Mouse (Mus musculus): ENCODE measurements around the gene Slc1a3. TPM values are rescaled to one million over a fixed set of nuclear protein-coding genes. Genes with fewer than 3 reads are reported as not detected.
"Not testable (repeated sequence)": the region's sequence is repeated elsewhere in the genome, so short reads cannot be mapped to it uniquely, and the experiment has no call there.

The Slc1a3 gene
- polyA plus RNA-seq, 1 experiment from 2014 or later: 123 TPM

GRCm38 (mm10) chr15:8697976-8698375 lies 12.6 kb downstream of the Slc1a3 start:
- no peaks in the 10 kb centered on the region for H3K9me3 ChIP-seq
- 24% methylated on average over 3 of the region's 3 CpGs for WGBS
- no peak overlapping the region for H3K4me3 ChIP-seq
- ATAC-seq (replicated peaks): no peak
- H3K27me3 ChIP-seq: no peaks in the 10 kb centered on the region
- no peak overlapping the region for H3K27ac ChIP-seq (replicated peaks)
- H3K36me3 ChIP-seq: no peaks in the 10 kb centered on the region
- no peak overlapping the region for H3K4me2 ChIP-seq (replicated peaks)
- no peak overlapping the region for H3K9ac ChIP-seq (replicated peaks)
- no peaks in the 10 kb centered on the region for H3K4me1 ChIP-seq

- no peaks in the 10 kb centered on the region for H3K9me3 ChIP-seq
- H3K9ac ChIP-seq (replicated peaks): no peak overlapping the region
- H3K27me3 ChIP-seq: no peaks in the 10 kb centered on the region
- WGBS: 58% methylated on average over 3 of the region's 3 CpGs
- H3K27ac ChIP-seq (replicated peaks): no peak overlapping the region
- no peak overlapping the region for H3K4me2 ChIP-seq (replicated peaks)
- H3K36me3 ChIP-seq: no peaks in the 10 kb centered on the region
- H3K4me3 ChIP-seq: no peak overlapping the region
- no peaks in the 10 kb centered on the region for H3K4me1 ChIP-seq
- ATAC-seq (replicated peaks): no peak
Measured at GRCm38 (mm10) chr15:8697500-8697899, 13.1 kb downstream of the Slc1a3 start.

- H3K9ac ChIP-seq (replicated peaks); H3K4me3 ChIP-seq; H3K4me1 ChIP-seq; ATAC-seq (replicated peaks); H3K27me3 ChIP-seq; H3K9me3 ChIP-seq; H3K36me3 ChIP-seq; H3K27ac ChIP-seq (replicated peaks); H3K4me2 ChIP-seq (replicated peaks): not testable (repeated sequence)
- 91% methylated on average over 6 of the region's 6 CpGs for WGBS
Measured at GRCm38 (mm10) chr15:8690141-8690540, 20.4 kb downstream of the Slc1a3 start.

GRCm38 (mm10) chr15:8686846-8687245 lies 23.7 kb downstream of the Slc1a3 start:
- Histone ChIP-seq H3K9me3 (no peaks in the 10 kb centered on the region), H3K27me3 (no peaks in the 10 kb centered on the region), H3K9ac (replicated peaks) (no peak overlapping the region), H3K36me3 (no peaks in the 10 kb centered on the region; the same call in 1 of the 2 replicates), H3K27ac (replicated peaks) (no peak overlapping the region), H3K4me2 (replicated peaks) (no peak overlapping the region), H3K4me1 (peaks cover 5% of the 10 kb centered on the region; the same call in 1 of the 2 replicates), H3K4me3 (no peak overlapping the region)
- ATAC-seq (replicated peaks): no peak
- WGBS: 95% methylated on average over 4 of the region's 4 CpGs

GRCm38 (mm10) chr15:8685506-8685905 lies 25.1 kb downstream of the Slc1a3 start:
- H3K27me3 ChIP-seq: no peaks in the 10 kb centered on the region
- H3K36me3 ChIP-seq: no peaks in the 10 kb centered on the region; the same call in 1 of the 2 replicates
- no peak for ATAC-seq (replicated peaks)
- no peak overlapping the region for H3K27ac ChIP-seq (replicated peaks)
- H3K9me3 ChIP-seq: no peaks in the 10 kb centered on the region
- no peak overlapping the region for H3K4me3 ChIP-seq
- no peak overlapping the region for H3K4me2 ChIP-seq (replicated peaks)
- H3K9ac ChIP-seq (replicated peaks): no peak overlapping the region
- H3K4me1 ChIP-seq: peaks cover 5% of the 10 kb centered on the region; the same call in 1 of the 2 replicates
- 89% methylated on average over 7 of the region's 7 CpGs for WGBS

- Histone ChIP-seq H3K4me3 (no peak overlapping the region), H3K4me2 (replicated peaks) (no peak overlapping the region), H3K36me3 (no peaks in the 10 kb centered on the region; the same call in 1 of the 2 replicates), H3K27me3 (no peaks in the 10 kb centered on the region), H3K4me1 (peaks cover 5% of the 10 kb centered on the region; the same call in 1 of the 2 replicates), H3K27ac (replicated peaks) (0 out of 2 replicates have a peak overlapping the region, but pooled peaks have one; percentile 5), H3K9ac (replicated peaks) (no peak overlapping the region), H3K9me3 (no peaks in the 10 kb centered on the region)
- WGBS: 72% methylated on average over 3 of the region's 3 CpGs
- peak; percentile 32 for ATAC-seq (replicated peaks)
Measured at GRCm38 (mm10) chr15:8684263-8684662, 26.3 kb downstream of the Slc1a3 start.

- no peak overlapping the region for H3K9ac ChIP-seq (replicated peaks)
- ATAC-seq (replicated peaks): no peak
- no peak overlapping the region for H3K4me2 ChIP-seq (replicated peaks)
- no peaks in the 10 kb centered on the region; the same call in 1 of the 2 replicates for H3K36me3 ChIP-seq
- no peak overlapping the region for H3K27ac ChIP-seq (replicated peaks)
- H3K9me3 ChIP-seq: no peaks in the 10 kb centered on the region
- no peak overlapping the region for H3K4me3 ChIP-seq
- H3K27me3 ChIP-seq: no peaks in the 10 kb centered on the region
- 92% methylated on average over 3 of the region's 3 CpGs for WGBS
- H3K4me1 ChIP-seq: peaks cover 5% of the 10 kb centered on the region; the same call in 1 of the 2 replicates
Measured at GRCm38 (mm10) chr15:8682871-8683270, 27.7 kb downstream of the Slc1a3 start.

GRCm38 (mm10) chr15:8682421-8682820 lies 28.1 kb downstream of the Slc1a3 start:
- Histone ChIP-seq H3K27me3 (no peaks in the 10 kb centered on the region), H3K36me3 (no peaks in the 10 kb centered on the region; the same call in 1 of the 2 replicates), H3K27ac (replicated peaks) (no peak overlapping the region), H3K4me2 (replicated peaks) (no peak overlapping the region), H3K4me1 (peaks cover 5% of the 10 kb centered on the region; the same call in 1 of the 2 replicates), H3K9ac (replicated peaks) (no peak overlapping the region), H3K4me3 (no peak overlapping the region), H3K9me3 (no peaks in the 10 kb centered on the region)
- ATAC-seq (replicated peaks): no peak
- WGBS: 82% methylated on average over 9 of the region's 9 CpGs

GRCm38 (mm10) chr15:8681971-8682370 lies 28.6 kb downstream of the Slc1a3 start:
- Histone ChIP-seq H3K36me3 (no peaks in the 10 kb centered on the region; the same call in 1 of the 2 replicates), H3K9me3 (no peaks in the 10 kb centered on the region), H3K9ac (replicated peaks) (no peak overlapping the region), H3K27ac (replicated peaks) (no peak overlapping the region), H3K27me3 (no peaks in the 10 kb centered on the region), H3K4me2 (replicated peaks) (no peak overlapping the region), H3K4me3 (no peak overlapping the region), H3K4me1 (peaks cover 5% of the 10 kb centered on the region; the same call in 1 of the 2 replicates)
- 62% methylated on average over 7 of the region's 7 CpGs for WGBS
- ATAC-seq (replicated peaks): no peak

GRCm38 (mm10) chr15:8681009-8681408 lies 29.6 kb downstream of the Slc1a3 start:
- 90% methylated on average over 5 of the region's 5 CpGs for WGBS
- H3K36me3 ChIP-seq: no peaks in the 10 kb centered on the region
- H3K27ac ChIP-seq (replicated peaks): no peak overlapping the region
- H3K4me1 ChIP-seq: peaks cover 5% of the 10 kb centered on the region; the same call in 1 of the 2 replicates
- H3K9ac ChIP-seq (replicated peaks): no peak overlapping the region
- H3K4me3 ChIP-seq: no peak overlapping the region
- no peaks in the 10 kb centered on the region for H3K9me3 ChIP-seq
- H3K4me2 ChIP-seq (replicated peaks): no peak overlapping the region
- H3K27me3 ChIP-seq: no peaks in the 10 kb centered on the region
- ATAC-seq (replicated peaks): no peak

GRCm38 (mm10) chr15:8676959-8677358 lies 33.6 kb downstream of the Slc1a3 start:
- Histone ChIP-seq H3K4me2 (replicated peaks) (no peak overlapping the region), H3K9me3 (no peaks in the 10 kb centered on the region), H3K36me3 (no peaks in the 10 kb centered on the region), H3K4me3 (no peak overlapping the region), H3K4me1 (no peaks in the 10 kb centered on the region), H3K9ac (replicated peaks) (no peak overlapping the region), H3K27ac (replicated peaks) (no peak overlapping the region), H3K27me3 (no peaks in the 10 kb centered on the region)
- no peak for ATAC-seq (replicated peaks)
- 93% methylated on average over 2 of the region's 2 CpGs for WGBS

- no peaks in the 10 kb centered on the region for H3K36me3 ChIP-seq
- H3K27ac ChIP-seq (replicated peaks): no peak overlapping the region
- ATAC-seq (replicated peaks): no peak
- no peak overlapping the region for H3K9ac ChIP-seq (replicated peaks)
- no peak overlapping the region for H3K4me2 ChIP-seq (replicated peaks)
- H3K9me3 ChIP-seq: no peaks in the 10 kb centered on the region
- no peaks in the 10 kb centered on the region for H3K27me3 ChIP-seq
- no peaks in the 10 kb centered on the region for H3K4me1 ChIP-seq
- WGBS: 60% methylated on average over 5 of the region's 5 CpGs
- H3K4me3 ChIP-seq: no peak overlapping the region
Measured at GRCm38 (mm10) chr15:8676211-8676691, 34.3 kb downstream of the Slc1a3 start.

- Histone ChIP-seq H3K27ac (replicated peaks) (no peak overlapping the region), H3K4me1 (no peaks in the 10 kb centered on the region), H3K27me3 (no peaks in the 10 kb centered on the region), H3K36me3 (no peaks in the 10 kb centered on the region), H3K9me3 (no peaks in the 10 kb centered on the region), H3K4me2 (replicated peaks) (no peak overlapping the region), H3K4me3 (no peak overlapping the region), H3K9ac (replicated peaks) (no peak overlapping the region)
- 93% methylated on average over 4 of the region's 4 CpGs for WGBS
- no peak for ATAC-seq (replicated peaks)
Measured at GRCm38 (mm10) chr15:8675616-8676015, 34.9 kb downstream of the Slc1a3 start.
